Mouse (Mus musculus): ENCODE measurements around the gene Guca2a. TPM values are rescaled to one million over a fixed set of nuclear protein-coding genes. Genes with fewer than 3 reads are reported as not detected.

Guca2a gene
- polyA plus RNA-seq (2015; fragmentation: Nextera tagmentation; extraction: Ambion mirVana): not detected in 2 replicates

- no peak within 1 kb of the TSS for H3K9ac ChIP-seq (replicated peaks; ENCODE audit: low read depth, low read length)
- ATAC-seq: no peak
- no peaks in the 10 kb centered on the region for H3K9me3 ChIP-seq (ENCODE audit: control insufficient read depth, low read length)
- no peak within 1 kb of the TSS for H3K27ac ChIP-seq (ENCODE audit: low read length)
- no peaks in the 10 kb centered on the region for H3K27me3 ChIP-seq (replicated peaks; ENCODE audit: control insufficient read depth, insufficient read depth, low read length)
- H3K4me1 ChIP-seq (replicated peaks; ENCODE audit: control insufficient read depth, insufficient read depth, low read length): peaks cover 16% of the 10 kb centered on the region
- no peaks in the 10 kb centered on the region for H3K36me3 ChIP-seq (ENCODE audit: control insufficient read depth, insufficient read depth)
- no peak within 1 kb of the TSS for H3K4me3 ChIP-seq (replicated peaks; ENCODE audit: low read length)
- WGBS: 74% methylated on average over 4 of the region's 4 CpGs
- no peak within 1 kb of the TSS for H3K4me2 ChIP-seq (ENCODE audit: low read length)
These were observed at the start of gene Guca2a for GRCm38 (mm10) chr4:119637176-119637845. TSS of gene Guca2a (plus strand) at chr4:119637704.

- WGBS: 97% methylated on average over 2 of the region's 2 CpGs
- peaks cover 3% of the 10 kb centered on the region for H3K36me3 ChIP-seq (ENCODE audit: control insufficient read depth, insufficient read depth)
- H3K4me3 ChIP-seq (replicated peaks; ENCODE audit: low read length): no peak overlapping the region
- no peaks in the 10 kb centered on the region for H3K9me3 ChIP-seq (ENCODE audit: control insufficient read depth, low read length)
- no peak for ATAC-seq
- no peak overlapping the region for H3K9ac ChIP-seq (replicated peaks; ENCODE audit: low read depth, low read length)
- H3K4me2 ChIP-seq (ENCODE audit: low read length): no peak overlapping the region
- H3K27ac ChIP-seq (ENCODE audit: low read length): no peak overlapping the region
- H3K4me1 ChIP-seq (replicated peaks; ENCODE audit: control insufficient read depth, insufficient read depth, low read length): no peaks in the 10 kb centered on the region
- no peaks in the 10 kb centered on the region for H3K27me3 ChIP-seq (replicated peaks; ENCODE audit: control insufficient read depth, insufficient read depth, low read length)
These were observed 49.5 kb upstream of the Guca2a start for GRCm38 (mm10) chr4:119588037-119588436.

DNA sequence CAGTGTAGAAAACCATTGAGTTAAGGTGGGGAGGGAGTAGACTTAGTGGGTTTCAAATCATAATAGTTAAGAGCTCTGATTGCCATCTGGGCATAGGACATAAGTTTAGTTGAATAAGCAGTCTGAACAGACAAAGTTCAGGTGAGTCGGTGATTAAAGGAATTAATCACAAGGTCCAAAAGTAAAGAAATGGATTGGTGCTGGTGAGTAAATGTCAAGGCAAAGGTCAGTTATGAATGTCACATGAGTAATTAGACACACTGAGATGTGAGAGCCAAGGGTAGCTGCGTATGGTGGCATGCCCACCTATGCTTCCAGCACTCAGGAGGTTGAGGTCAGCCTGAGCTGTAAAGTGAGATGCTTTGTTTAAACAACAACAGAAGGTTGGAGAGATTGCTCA lies 48.1 kb upstream of the Guca2a start:
- no peak overlapping the region for H3K27ac ChIP-seq (ENCODE audit: low read length)
- no peaks in the 10 kb centered on the region for H3K27me3 ChIP-seq (replicated peaks; ENCODE audit: control insufficient read depth, insufficient read depth, low read length)
- H3K9me3 ChIP-seq (ENCODE audit: control insufficient read depth, low read length): no peaks in the 10 kb centered on the region
- no peak for ATAC-seq
- no peak overlapping the region for H3K4me3 ChIP-seq (replicated peaks; ENCODE audit: low read length)
- H3K9ac ChIP-seq (replicated peaks; ENCODE audit: low read depth, low read length): no peak overlapping the region
- no peak overlapping the region for H3K4me2 ChIP-seq (ENCODE audit: low read length)
- 93% methylated on average over 2 of the region's 2 CpGs for WGBS
- H3K36me3 ChIP-seq (ENCODE audit: control insufficient read depth, insufficient read depth): peaks cover 3% of the 10 kb centered on the region
- H3K4me1 ChIP-seq (replicated peaks; ENCODE audit: control insufficient read depth, insufficient read depth, low read length): no peaks in the 10 kb centered on the region

DNA sequence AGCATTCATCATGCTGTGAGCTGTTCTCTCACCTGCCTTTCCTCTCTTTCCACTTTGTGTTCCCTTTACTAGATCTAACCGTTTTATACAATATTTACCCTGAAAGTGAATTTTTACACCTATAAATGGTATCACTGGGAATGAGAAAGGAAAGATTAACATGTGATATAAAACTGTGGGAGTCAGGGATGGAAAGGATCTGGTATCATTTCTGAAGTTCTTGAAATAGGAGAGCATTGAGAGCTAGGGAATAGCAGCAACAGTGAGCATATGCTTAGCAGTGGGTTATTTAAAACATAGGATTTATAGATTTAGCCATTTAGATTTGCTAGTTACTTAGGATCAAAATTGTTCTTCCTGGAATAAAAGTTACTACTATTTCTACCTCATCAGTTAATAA lies 47.5 kb upstream of the Guca2a start:
- H3K27me3 ChIP-seq (replicated peaks; ENCODE audit: control insufficient read depth, insufficient read depth, low read length): no peaks in the 10 kb centered on the region
- no peak overlapping the region for H3K27ac ChIP-seq (ENCODE audit: low read length)
- no peak overlapping the region for H3K4me2 ChIP-seq (ENCODE audit: low read length)
- WGBS: 90% methylated on average over 1 of the region's 1 CpGs
- no peak overlapping the region for H3K9ac ChIP-seq (replicated peaks; ENCODE audit: low read depth, low read length)
- no peaks in the 10 kb centered on the region for H3K9me3 ChIP-seq (ENCODE audit: control insufficient read depth, low read length)
- no peak overlapping the region for H3K4me3 ChIP-seq (replicated peaks; ENCODE audit: low read length)
- peaks cover 3% of the 10 kb centered on the region for H3K36me3 ChIP-seq (ENCODE audit: control insufficient read depth, insufficient read depth)
- no peaks in the 10 kb centered on the region for H3K4me1 ChIP-seq (replicated peaks; ENCODE audit: control insufficient read depth, insufficient read depth, low read length)
- no peak for ATAC-seq

DNA sequence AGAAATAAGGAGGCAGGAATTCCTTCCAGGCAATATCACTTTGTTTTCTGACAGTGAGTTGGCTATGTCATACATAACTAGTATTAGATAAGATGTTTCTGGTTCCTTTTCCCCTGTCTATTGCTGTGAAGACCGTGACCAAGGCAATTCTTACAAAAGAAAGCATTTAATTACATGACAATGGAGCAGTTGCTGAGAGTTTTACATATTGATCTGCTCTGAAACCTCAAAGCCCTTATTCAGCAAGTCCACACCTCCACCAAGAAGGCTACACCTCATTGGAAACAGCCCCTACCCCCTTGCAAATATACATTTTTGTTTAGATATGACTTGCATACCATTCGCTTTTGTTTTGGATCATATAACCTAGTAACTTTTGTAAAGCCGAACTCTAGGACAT lies 45.0 kb upstream of the Guca2a start:
- Histone ChIP-seq H3K27ac (ENCODE audit: low read length) (no peak overlapping the region), H3K36me3 (ENCODE audit: control insufficient read depth, insufficient read depth) (no peaks in the 10 kb centered on the region), H3K9me3 (ENCODE audit: control insufficient read depth, low read length) (no peaks in the 10 kb centered on the region), H3K27me3 (replicated peaks; ENCODE audit: control insufficient read depth, insufficient read depth, low read length) (no peaks in the 10 kb centered on the region), H3K4me3 (replicated peaks; ENCODE audit: low read length) (no peak overlapping the region), H3K4me1 (replicated peaks; ENCODE audit: control insufficient read depth, insufficient read depth, low read length) (no peaks in the 10 kb centered on the region), H3K9ac (replicated peaks; ENCODE audit: low read depth, low read length) (no peak overlapping the region), H3K4me2 (ENCODE audit: low read length) (no peak overlapping the region)
- WGBS: 62% methylated on average over 3 of the region's 3 CpGs
- no peak for ATAC-seq

DNA sequence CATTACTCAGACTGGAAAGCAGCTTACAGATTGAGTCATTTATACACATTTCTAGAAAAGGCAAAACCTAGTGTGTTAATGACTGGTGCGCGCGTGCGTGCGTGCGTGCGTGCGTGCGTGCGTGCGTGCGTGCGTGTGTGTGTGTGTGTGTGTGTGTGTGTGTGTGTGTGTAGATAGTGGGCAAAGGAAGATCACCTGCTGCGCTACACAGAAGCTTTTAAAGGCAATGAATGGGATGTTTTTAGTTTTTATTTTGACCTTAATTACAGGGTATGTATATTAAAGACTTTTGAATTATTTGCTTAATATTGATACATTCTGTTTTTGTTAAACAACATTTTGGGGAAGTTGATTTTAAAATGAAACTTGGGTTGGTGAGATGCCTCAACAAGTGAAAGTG lies 43.2 kb upstream of the Guca2a start:
- 97% methylated on average over 14 of the region's 14 CpGs for WGBS
- no peak overlapping the region for H3K4me3 ChIP-seq (replicated peaks; ENCODE audit: low read length)
- no peaks in the 10 kb centered on the region for H3K9me3 ChIP-seq (ENCODE audit: control insufficient read depth, low read length)
- H3K9ac ChIP-seq (replicated peaks; ENCODE audit: low read depth, low read length): no peak overlapping the region
- no peak overlapping the region for H3K4me2 ChIP-seq (ENCODE audit: low read length)
- no peaks in the 10 kb centered on the region for H3K36me3 ChIP-seq (ENCODE audit: control insufficient read depth, insufficient read depth)
- H3K4me1 ChIP-seq (replicated peaks; ENCODE audit: control insufficient read depth, insufficient read depth, low read length): no peaks in the 10 kb centered on the region
- H3K27me3 ChIP-seq (replicated peaks; ENCODE audit: control insufficient read depth, insufficient read depth, low read length): no peaks in the 10 kb centered on the region
- ATAC-seq: no peak
- no peak overlapping the region for H3K27ac ChIP-seq (ENCODE audit: low read length)

- H3K4me2 ChIP-seq (ENCODE audit: low read length): no peak overlapping the region
- no peaks in the 10 kb centered on the region for H3K4me1 ChIP-seq (replicated peaks; ENCODE audit: control insufficient read depth, insufficient read depth, low read length)
- H3K4me3 ChIP-seq (replicated peaks; ENCODE audit: low read length): no peak overlapping the region
- ATAC-seq: no peak
- no peaks in the 10 kb centered on the region for H3K9me3 ChIP-seq (ENCODE audit: control insufficient read depth, low read length)
- H3K27ac ChIP-seq (ENCODE audit: low read length): no peak overlapping the region
- H3K9ac ChIP-seq (replicated peaks; ENCODE audit: low read depth, low read length): no peak overlapping the region
- no peaks in the 10 kb centered on the region for H3K27me3 ChIP-seq (replicated peaks; ENCODE audit: control insufficient read depth, insufficient read depth, low read length)
- H3K36me3 ChIP-seq (ENCODE audit: control insufficient read depth, insufficient read depth): no peaks in the 10 kb centered on the region
- 84% methylated on average over 1 of the region's 1 CpGs for WGBS
These were observed 37.9 kb upstream of the Guca2a start for GRCm38 (mm10) chr4:119599605-119600004.

DNA sequence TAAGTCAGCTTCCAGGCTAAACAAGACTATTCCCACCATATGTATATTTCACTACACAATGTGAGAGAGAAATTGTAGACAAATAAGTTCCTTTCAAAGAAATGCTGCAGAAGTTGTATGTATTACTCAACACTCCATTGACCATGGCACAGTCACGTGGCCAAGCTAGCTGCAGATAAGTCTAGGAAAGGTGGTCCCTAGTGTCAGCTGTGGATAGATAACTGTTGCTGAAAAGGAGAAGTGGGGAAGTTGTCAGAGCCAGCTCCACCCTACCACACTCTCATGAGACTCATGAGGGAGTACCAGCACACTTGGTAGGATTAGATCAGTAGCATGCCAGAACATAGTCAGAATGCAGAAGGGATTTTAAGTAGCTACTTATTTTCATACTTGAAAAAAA lies 28.0 kb upstream of the Guca2a start:
- Histone ChIP-seq H3K36me3 (ENCODE audit: control insufficient read depth, insufficient read depth) (no peaks in the 10 kb centered on the region), H3K4me2 (ENCODE audit: low read length) (no peak overlapping the region), H3K27ac (ENCODE audit: low read length) (no peak overlapping the region), H3K27me3 (replicated peaks; ENCODE audit: control insufficient read depth, insufficient read depth, low read length) (no peaks in the 10 kb centered on the region), H3K9ac (replicated peaks; ENCODE audit: low read depth, low read length) (no peak overlapping the region), H3K9me3 (ENCODE audit: control insufficient read depth, low read length) (no peaks in the 10 kb centered on the region), H3K4me1 (replicated peaks; ENCODE audit: control insufficient read depth, insufficient read depth, low read length) (peaks cover 8% of the 10 kb centered on the region; the same call in 1 of the 2 replicates), H3K4me3 (replicated peaks; ENCODE audit: low read length) (no peak overlapping the region)
- ATAC-seq: no peak
- 93% methylated on average over 1 of the region's 1 CpGs for WGBS

- 4% methylated on average over 1 of the region's 1 CpGs for WGBS
- Histone ChIP-seq H3K9ac (replicated peaks; ENCODE audit: low read depth, low read length) (no peak overlapping the region), H3K27ac (ENCODE audit: low read length) (no peak overlapping the region), H3K4me3 (replicated peaks; ENCODE audit: low read length) (no peak overlapping the region), H3K9me3 (ENCODE audit: control insufficient read depth, low read length) (no peaks in the 10 kb centered on the region), H3K27me3 (replicated peaks; ENCODE audit: control insufficient read depth, insufficient read depth, low read length) (no peaks in the 10 kb centered on the region), H3K4me1 (replicated peaks; ENCODE audit: control insufficient read depth, insufficient read depth, low read length) (peaks cover 8% of the 10 kb centered on the region; the same call in 1 of the 2 replicates), H3K4me2 (ENCODE audit: low read length) (no peak overlapping the region), H3K36me3 (ENCODE audit: control insufficient read depth, insufficient read depth) (0 out of 2 replicates have a peak, but pooled peaks cover 2% of the 10 kb centered on the region)
- no peak for ATAC-seq
These were observed 23.4 kb upstream of the Guca2a start for GRCm38 (mm10) chr4:119614078-119614477.

DNA sequence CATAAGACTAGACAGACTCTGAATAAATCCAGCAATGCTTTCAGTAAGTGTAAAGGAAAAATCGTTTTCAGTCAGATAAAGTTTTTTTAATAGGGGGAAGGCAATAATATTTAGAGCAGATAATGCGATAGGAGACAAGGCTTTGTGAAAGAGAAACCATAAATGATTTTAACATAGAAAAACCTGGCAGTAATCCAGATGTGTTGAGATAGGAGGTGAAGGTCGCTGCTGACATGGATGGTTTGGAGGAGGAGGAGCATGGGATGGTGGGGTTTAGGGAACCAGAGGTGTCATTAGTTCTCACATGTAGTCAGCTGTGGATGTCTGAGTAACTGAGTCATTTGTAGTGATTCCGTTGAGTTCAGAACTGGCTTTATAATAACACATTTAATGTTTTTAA lies 22.8 kb upstream of the Guca2a start:
- 80% methylated on average over 4 of the region's 4 CpGs for WGBS

More for the DNA sequence above, 22.8 kb upstream of the Guca2a start:
- peaks cover 5% of the 10 kb centered on the region for H3K36me3 ChIP-seq (ENCODE audit: control insufficient read depth, insufficient read depth)
- no peak overlapping the region for H3K9ac ChIP-seq (replicated peaks; ENCODE audit: low read depth, low read length)
- no peak overlapping the region for H3K4me3 ChIP-seq (replicated peaks; ENCODE audit: low read length)
- no peak overlapping the region for H3K4me2 ChIP-seq (ENCODE audit: low read length)
- H3K27me3 ChIP-seq (replicated peaks; ENCODE audit: control insufficient read depth, insufficient read depth, low read length): no peaks in the 10 kb centered on the region
- no peaks in the 10 kb centered on the region for H3K9me3 ChIP-seq (ENCODE audit: control insufficient read depth, low read length)
- ATAC-seq: no peak
- H3K27ac ChIP-seq (ENCODE audit: low read length): no peak overlapping the region
- H3K4me1 ChIP-seq (replicated peaks; ENCODE audit: control insufficient read depth, insufficient read depth, low read length): peaks cover 8% of the 10 kb centered on the region; the same call in 1 of the 2 replicates

Data from forebrain, embryonic 16.5 days (tissue).